Mouse (Mus musculus) layer of hippocampus, adult 2 months (tissue): ENCODE results near the gene Il16. TPM values are rescaled to one million over a fixed set of nuclear protein-coding genes. Genes with fewer than 3 reads are reported as not detected.

Source experiments
- DNase-seq, 2 experiments: peaks; one replicate each; pipeline ENCODE4 v3.0.0; 2022; ENCODE audit warnings: low spot score in 2 of 2
- H3K27ac ChIP-seq: fragments of 200-600 bp; 2 replicates; pipeline ENCODE4 v1.8.1; 2022
- H3K4me3 ChIP-seq: fragments of 200-600 bp; 2 replicates; pipeline ENCODE4 v1.8.1; 2022; ENCODE audit warnings: mild to moderate bottlenecking
- CTCF ChIP-seq: fragments of 200-600 bp; conservative IDR thresholded peaks from 2 replicates; pipeline ENCODE4 v1.8.1; 2022; ENCODE audit warnings: antibody characterized with exemption, mild to moderate bottlenecking, moderate library complexity
- total RNA-seq, 2 experiments: library from RNA; stranded (reverse); gene quantifications; 2 replicates each; pipeline ENCODE4 v1.2.3; 2021

The Il16 gene
- total RNA-seq, 2 experiments from 2014 or later, result 67.3 to 70.3 TPM

DNA sequence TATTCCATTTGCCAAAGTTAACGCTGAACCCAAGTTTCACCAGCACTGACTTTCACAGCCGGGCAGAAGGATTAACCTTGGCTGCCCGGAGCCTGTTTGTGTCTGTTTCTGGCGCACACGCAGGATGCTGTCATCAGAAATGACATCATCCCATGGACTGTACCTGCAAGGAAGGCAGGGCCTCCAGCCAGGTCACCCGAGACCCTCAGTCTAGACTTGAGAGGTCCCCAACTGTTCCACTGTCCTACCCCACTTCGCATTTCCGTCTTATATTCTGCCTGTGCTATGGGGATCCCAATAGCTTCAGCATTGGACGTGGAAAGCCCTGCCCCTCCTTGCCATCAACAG is 487 bp downstream of the Il16 start:
- H3K27ac ChIP-seq, result peak overlapping the region; percentile 18; the same call in 1 of the 2 replicates
- H3K4me3 ChIP-seq, result no peak overlapping the region
- no peak for TF ChIP-seq CTCF
- no peak for DNase-seq

DNA sequence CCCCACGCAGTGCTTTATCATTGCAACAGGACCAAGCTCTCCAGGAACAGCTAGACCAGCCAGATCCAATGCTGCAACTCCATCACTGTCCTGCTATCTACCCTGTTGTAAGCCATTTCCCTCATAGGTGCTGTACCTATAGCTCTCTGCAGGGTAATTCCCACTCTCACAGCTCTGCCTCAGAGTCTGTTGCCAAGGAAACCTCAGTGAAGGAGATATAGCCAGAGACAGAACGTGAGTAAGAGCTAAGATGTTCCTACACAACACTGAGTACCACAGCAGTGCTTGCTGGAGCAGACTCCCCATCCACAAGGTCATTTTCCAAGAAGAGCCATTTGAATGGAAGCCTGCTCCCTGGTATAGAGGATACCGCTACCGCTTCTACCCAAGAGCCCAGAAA is 1.3 kb downstream of the Il16 start:
- no peak for DNase-seq
- Histone ChIP-seq H3K27ac (0 out of 2 replicates have a peak overlapping the region, but pooled peaks have one; percentile 18), H3K4me3 (no peak overlapping the region)
- no peak for TF ChIP-seq CTCF

DNA sequence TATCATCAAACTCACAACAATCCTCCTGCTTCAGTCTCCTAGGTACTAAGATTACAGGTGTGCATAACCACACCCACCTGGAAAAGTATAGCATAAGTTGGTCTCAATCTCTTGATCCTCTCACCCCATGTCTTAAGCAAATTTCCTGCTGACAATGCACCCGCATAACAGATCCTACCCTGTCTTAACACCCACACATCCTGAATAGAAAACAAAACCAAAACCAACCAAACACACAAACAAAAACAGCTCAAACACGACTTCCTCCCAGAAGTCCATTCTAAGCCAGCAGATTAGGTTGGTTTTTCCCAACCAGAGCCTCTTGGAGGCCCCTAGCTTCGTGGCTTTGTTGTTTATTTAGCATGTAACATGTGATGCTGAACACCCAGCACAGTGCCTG is 2.8 kb downstream of the Il16 start:
- no peak for DNase-seq
- Histone ChIP-seq H3K4me3 (no peak overlapping the region), H3K27ac (no peak overlapping the region)
- TF ChIP-seq CTCF, result no peak

DNA sequence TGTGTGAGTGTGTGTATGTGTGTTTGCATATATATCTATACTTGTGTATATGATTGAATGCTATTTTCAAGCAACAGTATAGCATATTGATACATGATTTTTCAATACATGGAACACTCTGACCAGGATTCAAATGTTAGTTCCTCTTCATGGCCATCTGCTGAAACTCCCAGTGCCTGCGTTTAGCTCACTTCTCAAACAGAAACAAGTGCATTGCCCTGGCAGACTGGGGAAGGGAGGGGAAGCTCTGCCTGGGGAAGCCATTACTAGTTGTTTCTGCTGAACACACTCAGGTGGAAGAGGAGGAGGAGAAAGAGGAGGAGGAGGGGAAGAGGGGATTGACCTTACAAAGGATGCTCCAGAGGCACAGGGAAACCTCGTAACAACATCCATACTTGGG is 3.5 kb downstream of the Il16 start:
- H3K4me3 ChIP-seq, result no peak overlapping the region
- no peak for DNase-seq
- peak overlapping the region; percentile 18; the same call in 1 of the 2 replicates for H3K27ac ChIP-seq
- TF ChIP-seq CTCF, result no peak

DNA sequence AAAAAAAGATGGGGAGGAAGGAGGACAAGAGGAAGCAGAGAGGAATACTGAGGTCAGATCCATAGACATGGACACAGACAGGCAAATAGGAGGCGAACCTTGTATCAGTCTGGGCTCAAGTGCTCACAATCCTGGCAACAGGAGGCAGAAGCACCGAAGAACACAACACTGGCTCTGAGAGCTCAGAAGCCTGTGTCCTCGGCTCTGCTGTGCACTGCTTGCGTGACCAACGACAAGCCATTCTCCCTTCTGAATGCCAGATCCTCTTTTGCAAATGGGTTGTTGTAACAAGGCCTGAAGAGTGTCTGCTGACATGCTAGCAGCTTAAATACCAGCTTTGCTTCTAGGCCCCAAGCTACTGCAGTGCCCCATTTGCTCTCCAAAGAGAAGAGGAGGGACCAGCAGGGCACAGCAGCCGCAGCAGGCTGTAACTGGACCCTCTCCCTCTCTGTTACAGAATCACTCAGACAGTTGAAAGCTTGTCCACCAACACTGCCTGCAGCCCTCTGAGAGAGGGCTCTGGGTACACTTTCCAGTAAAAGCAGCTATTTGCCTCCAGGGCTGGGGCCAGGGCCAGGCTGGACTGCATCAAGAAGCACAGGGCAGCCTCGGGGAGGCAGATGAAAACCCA is 5.7 kb downstream of the Il16 start:
- H3K27ac ChIP-seq, result peak overlapping the region; percentile 64
- no peak for TF ChIP-seq CTCF

DNA sequence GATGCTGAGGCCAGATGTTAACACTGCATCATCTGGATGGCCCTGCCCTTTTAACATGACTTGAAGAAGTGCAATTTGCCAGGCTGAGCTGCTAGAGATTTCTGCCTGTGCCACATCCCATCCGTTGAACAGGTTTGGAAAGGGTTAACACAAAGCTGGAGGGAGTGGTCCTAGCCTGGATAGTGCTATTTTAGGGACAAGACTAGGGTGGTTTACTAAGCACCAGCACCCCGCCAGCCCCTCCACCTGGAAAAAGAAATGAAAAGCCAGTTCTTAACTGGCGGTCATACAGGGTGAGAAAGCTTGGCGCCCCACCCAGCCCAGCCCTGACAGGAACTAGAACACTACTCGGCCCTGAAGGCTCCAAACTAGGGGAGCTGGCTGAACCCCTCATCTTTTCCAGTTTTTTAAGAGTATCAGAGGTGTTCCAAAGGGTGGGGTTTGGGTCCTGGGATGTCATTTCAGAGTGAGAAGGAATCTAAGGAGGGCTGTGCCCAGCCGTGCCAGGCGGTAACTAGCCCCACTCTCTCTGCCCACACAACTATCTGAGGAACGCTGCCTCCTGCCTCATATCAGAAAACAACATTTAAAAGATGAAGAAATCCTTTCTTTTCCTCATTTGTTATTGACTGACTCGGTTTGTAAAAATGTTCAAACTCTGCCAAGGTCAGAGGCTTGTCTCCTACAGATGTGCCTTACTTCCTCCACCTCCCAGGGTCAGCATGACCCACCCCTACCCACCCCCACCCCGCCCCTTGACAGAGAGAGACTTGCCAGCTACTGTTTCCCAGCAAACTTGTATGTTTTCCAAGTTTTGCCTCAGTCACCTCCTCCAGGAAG is 6.7 kb downstream of the Il16 start:
- Histone ChIP-seq H3K4me3 (no peak overlapping the region), H3K27ac (no peak overlapping the region)
- no peak for DNase-seq
- TF ChIP-seq CTCF, result no peak

More for the DNA sequence above, 5.7 kb downstream of the Il16 start:
- H3K4me3 ChIP-seq, result no peak overlapping the region
- no peak for DNase-seq

DNA sequence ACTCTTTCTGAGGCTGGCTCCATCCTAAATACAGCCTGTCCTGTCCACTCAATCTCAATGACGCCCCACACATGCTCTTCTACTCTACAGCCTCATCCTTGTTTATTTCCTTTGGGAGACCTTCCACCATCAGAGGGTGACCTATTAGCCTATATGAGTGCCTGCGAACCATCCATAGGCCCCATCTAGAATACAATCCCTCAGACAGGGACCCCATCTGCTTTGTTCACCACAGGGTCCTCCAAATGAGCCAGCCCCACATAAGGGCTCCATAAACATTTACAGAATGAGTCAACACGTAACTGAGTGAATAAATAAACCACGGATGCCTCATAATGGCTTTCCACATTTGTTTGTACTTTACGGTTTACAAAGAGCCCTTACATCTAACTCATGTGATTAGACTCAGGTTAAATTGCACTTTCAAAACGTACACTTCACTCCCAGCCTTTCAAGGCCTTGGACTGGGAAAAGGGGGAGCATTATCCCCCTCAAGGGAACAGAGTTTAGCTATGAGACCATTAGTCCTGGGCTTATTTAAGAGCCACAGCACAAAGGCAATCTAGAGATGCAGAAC is 7.5 kb downstream of the Il16 start:
- no peak for TF ChIP-seq CTCF
- H3K4me3 ChIP-seq, result no peak overlapping the region
- no peak for DNase-seq

DNA sequence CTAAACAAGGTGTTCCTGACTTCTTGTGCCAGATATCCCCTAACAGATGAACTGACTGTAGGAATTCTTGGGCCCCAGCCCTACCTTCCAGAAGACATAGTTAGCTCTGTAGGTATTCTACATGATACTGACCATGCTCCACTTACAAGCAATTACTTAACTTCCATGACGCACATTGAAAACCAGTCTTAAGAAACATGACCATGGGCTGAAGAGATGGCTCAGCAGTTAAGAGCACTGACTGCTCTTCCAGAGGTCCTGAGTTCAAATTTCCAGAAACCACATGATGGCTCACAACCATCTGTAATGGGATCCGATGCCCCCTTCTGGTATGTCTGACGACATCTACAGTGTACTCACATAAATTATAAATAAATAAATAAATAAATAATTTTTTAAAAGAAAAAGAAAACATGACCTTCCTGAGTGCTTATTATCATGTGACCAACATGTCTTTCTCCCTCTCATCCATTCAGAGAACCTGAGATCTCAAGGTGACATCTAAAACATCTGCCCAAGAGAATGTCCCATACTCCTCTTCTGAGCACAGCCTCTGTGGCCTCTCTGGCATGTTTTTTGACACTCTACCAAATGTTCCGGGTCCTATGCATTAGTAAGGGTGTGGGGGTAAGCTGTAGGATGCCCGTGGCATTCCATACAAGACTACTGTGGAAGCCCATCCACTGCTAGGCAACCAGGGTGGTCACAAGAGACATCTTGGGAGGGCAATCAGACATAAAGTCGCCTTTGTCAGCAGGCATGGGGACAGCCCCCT is 9.0 kb downstream of the Il16 start:
- H3K27ac ChIP-seq, result no peak overlapping the region
- H3K4me3 ChIP-seq, result no peak overlapping the region
- DNase-seq, result no peak
- no peak for TF ChIP-seq CTCF

More for the DNA sequence above, 7.5 kb downstream of the Il16 start:
- H3K27ac ChIP-seq, result no peak overlapping the region

DNA sequence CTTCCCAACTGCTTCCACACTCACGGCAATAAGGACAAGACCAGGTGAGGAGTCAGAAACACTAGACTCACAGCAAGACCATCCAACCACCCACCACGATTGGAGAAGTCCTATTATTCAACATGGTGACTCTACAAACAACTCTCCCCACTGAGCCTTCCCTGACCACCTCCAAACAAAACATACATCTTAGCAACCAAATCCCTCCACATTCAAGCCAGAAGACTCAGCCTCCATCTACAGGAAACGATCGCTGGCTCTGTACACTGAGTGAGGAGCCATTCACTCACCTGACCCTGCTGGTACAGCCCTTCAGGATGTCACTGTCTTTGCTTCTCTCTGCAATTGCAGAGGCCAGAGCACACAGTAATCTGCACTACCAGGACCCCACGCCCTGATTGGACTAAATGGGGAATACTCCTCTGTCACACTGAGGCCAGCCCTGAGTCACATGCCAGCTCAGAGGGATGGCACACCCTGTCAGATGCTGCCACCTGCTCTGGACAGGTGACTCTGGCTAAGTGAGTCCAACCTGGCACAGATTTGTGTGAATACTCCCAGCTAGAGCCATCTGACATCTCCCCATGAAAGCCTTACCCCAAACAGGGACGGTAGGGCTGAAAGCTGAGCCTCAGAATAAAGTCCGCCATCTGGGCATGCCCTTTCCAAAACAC is 10.3 kb downstream of the Il16 start:
- no peak for TF ChIP-seq CTCF
- Histone ChIP-seq H3K4me3 (no peak overlapping the region), H3K27ac (no peak overlapping the region)
- DNase-seq, result no peak

DNA sequence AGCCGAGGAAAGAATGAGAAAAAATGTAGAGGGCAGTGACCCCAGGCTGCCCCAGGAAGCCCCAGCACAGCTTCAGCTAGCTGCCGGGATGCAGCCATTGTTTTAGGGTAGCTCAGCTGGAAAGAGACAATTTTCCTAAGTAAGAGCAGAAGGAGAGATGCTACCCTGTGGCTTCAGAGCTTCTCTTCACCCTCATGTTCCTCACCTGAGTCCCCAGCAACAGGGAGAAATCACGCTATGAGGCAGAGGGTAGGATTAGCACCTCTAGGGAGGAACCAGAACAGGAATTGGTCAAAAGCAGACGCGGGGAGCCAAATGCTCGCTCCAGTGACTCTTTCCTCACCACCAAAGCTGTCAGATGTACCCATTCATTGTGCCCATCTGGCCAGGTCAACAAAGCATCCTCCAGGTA is 10.8 kb downstream of the Il16 start:
- no peak for TF ChIP-seq CTCF
- H3K4me3 ChIP-seq, result no peak overlapping the region
- DNase-seq, result no peak

DNA sequence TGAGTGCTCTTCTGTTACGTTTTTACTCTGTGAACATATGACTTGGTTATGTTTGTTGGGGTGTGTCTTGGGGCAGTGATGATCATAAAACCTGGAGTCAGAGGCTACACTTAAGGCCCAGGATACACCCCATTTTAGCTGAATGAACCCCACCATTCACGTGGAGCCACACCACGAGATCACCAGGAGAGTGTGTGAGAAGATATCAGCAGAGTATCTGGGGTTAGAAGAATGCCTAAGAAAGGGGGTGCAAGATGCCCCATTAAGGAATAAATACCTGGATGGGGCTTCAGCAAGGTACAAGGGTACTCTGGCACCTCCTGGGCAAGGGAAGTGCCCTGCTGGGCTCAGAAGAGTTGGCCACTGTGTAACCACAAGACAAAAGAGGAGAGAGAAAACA is 11.3 kb downstream of the Il16 start:
- no peak for DNase-seq
- no peak for TF ChIP-seq CTCF
- Histone ChIP-seq H3K4me3 (no peak overlapping the region), H3K27ac (no peak overlapping the region)

More for the DNA sequence above, 10.8 kb downstream of the Il16 start:
- H3K27ac ChIP-seq, result no peak overlapping the region

DNA sequence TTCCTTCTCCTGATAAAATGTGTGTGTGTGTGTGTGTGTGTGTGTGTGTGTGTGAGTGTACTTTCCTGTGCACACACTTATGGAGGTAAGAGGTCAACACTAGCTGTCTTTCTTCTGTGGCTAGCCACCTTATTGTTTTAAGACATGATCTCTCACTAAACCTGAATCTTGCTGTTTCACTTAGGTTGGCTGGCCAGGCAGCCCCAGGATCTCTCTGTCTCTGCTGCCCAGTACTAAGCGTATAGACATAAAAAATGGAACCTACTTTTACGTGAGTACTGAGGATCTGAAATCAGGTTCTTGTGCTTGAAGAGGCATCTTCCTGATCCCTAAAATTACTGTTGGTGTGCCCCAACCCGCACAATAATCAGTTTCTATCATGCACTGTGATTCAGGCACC is 12.7 kb downstream of the Il16 start:
- no peak for DNase-seq
- no peak for TF ChIP-seq CTCF
- Histone ChIP-seq H3K4me3 (no peak overlapping the region), H3K27ac (peak overlapping the region; percentile 96)
